Mouse (Mus musculus): ENCODE data around the gene Prkcd. TPM values are rescaled to one million over a fixed set of nuclear protein-coding genes. Genes with fewer than 3 reads are reported as not detected.

The Prkcd gene
- polyA plus RNA-seq, 1 experiment from 2014 or later, result 40.7 TPM

DNA sequence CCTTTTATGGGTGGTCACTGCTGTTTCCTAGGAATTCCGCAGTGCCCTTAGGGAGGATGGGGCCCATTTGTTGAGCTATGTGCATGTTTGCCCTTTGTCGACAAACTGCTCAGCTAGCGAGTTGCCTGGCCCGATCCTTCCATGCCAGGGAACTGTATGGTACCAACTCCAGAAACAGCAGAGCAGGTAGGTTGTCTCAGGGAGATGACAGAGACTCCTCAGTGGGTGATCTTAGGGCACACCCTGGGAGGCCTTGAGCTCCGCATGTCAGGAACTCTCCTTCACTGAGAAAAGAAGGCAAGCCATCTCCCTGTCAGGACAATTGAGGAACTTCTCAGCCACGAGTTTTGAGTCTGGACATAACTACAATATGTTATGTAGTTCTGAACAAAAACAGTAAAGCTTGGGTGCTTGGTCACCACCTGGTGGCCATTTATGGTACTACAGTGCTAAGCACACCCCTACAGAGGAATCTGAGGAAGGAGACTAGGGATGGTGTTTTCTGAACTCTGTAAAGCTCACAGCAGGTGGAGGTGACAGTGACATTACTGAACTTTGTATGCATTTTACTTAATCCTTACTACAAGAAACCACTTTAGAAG lies 51.9 kb downstream of the Prkcd start:
- ATAC-seq (ENCODE audit: insufficient number of reproducible peaks, low FRiP score), result no peak
- 66% methylated on average over 6 of the region's 6 CpGs for WGBS
- H3K4me3 ChIP-seq, result no peak overlapping the region
- H3K9ac ChIP-seq, result no peak overlapping the region
- H3K27ac ChIP-seq (ENCODE audit: poor library complexity, severe bottlenecking), result no peak overlapping the region
- H3K36me3 ChIP-seq, result peaks cover 66% of the 10 kb centered on the region
- H3K4me1 ChIP-seq (replicated peaks), result peaks cover 39% of the 10 kb centered on the region
- H3K4me2 ChIP-seq, result no peak overlapping the region
- H3K27me3 ChIP-seq (replicated peaks), result no peaks in the 10 kb centered on the region
- no peaks in the 10 kb centered on the region for H3K9me3 ChIP-seq (replicated peaks)

DNA sequence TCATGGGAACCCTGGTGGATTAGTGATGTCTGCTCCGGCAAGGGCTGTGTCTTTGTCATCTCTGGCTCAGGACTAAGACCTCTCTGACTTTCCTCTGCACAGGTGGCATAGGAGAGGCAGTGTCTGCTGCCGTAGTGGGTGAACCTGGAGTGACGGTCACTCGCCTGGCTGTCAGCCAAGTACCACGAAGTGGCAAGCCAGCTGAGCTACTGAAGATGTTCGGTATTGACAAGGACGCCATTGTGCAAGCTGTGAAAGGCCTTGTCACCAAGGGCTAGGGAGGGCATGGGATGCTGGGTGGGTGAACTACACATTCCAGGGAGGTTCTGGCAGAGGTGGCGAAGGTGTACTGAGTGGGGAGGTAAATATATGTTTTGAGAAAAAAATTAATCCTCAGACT lies 52.8 kb downstream of the Prkcd start:
- H3K9ac ChIP-seq, result no peak overlapping the region
- 57% methylated on average over 8 of the region's 8 CpGs for WGBS
- H3K27me3 ChIP-seq (replicated peaks), result no peaks in the 10 kb centered on the region
- H3K9me3 ChIP-seq (replicated peaks), result no peaks in the 10 kb centered on the region
- no peak overlapping the region for H3K4me3 ChIP-seq
- ATAC-seq (ENCODE audit: insufficient number of reproducible peaks, low FRiP score), result no peak
- H3K4me2 ChIP-seq, result no peak overlapping the region
- H3K36me3 ChIP-seq, result peaks cover 75% of the 10 kb centered on the region
- peaks cover 35% of the 10 kb centered on the region for H3K4me1 ChIP-seq (replicated peaks)
- H3K27ac ChIP-seq (ENCODE audit: poor library complexity, severe bottlenecking), result no peak overlapping the region

DNA sequence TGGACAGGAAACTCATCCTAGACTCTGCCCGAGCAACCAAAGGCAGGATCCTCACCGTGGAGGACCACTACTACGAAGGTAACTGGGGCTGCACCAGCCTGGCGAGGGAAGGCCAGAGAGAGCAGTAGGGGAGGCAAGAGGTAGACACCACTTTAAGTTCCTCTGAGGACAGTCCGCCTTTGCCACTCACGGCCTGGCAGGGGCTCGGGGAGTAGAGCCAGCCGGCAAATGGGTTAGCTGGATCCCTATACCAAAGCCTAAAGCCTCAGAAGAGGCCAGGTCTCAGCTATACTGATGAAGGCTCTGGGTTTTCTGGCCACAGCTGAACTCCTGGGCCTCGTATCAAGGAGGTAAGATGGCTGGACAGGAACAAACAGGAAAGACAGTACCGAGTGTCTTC lies 53.8 kb downstream of the Prkcd start:
- no peak for ATAC-seq (ENCODE audit: insufficient number of reproducible peaks, low FRiP score)
- Histone ChIP-seq H3K27ac (ENCODE audit: poor library complexity, severe bottlenecking) (no peak overlapping the region), H3K27me3 (replicated peaks) (no peaks in the 10 kb centered on the region), H3K9me3 (replicated peaks) (no peaks in the 10 kb centered on the region), H3K4me2 (no peak overlapping the region), H3K36me3 (peaks cover 85% of the 10 kb centered on the region), H3K4me3 (no peak overlapping the region), H3K4me1 (replicated peaks) (peaks cover 29% of the 10 kb centered on the region), H3K9ac (no peak overlapping the region)
- 80% methylated on average over 10 of the region's 10 CpGs for WGBS

DNA sequence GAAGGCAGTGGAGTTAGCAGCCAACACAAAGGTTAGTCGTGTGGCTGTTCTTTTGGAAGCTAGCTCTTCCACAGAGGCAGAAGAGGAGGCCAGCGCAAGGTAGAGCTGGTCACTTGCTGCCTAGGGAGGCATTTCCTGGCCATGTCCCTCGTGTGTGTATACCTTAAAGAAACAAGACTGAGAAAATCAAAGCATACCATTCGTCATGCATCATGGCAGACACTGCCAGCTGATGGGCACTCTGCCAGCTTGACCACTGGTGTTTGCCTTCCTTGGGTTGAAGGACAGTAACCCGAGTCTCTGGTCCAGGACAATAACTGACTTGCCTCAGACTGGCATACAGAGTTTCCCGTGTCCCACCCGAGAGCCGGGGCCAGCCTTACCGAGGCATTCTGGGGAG lies 55.7 kb downstream of the Prkcd start:
- H3K9ac ChIP-seq, result no peak overlapping the region
- no peak for ATAC-seq (ENCODE audit: insufficient number of reproducible peaks, low FRiP score)

DNA sequence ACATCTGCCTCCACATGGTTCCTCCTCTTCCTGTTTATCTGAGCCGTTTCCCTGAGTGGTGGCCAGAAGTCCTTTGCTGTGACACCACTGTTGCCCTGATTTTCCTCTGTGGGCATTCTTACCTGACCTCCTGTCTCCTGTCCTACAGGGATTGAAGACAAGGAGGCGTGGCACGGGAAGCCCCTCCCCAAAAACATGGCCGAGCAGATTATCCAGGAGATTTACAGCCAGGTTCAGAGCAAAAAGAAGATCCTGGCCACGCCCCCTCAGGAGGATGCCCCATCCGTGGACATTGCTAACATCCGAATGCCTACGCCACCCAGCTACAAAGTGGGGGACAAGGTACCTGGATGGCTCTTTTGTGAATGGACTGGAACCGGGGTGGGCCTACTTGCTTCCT lies 58.0 kb downstream of the Prkcd start:
- Histone ChIP-seq H3K27me3 (replicated peaks) (no peaks in the 10 kb centered on the region), H3K9me3 (replicated peaks) (no peaks in the 10 kb centered on the region), H3K9ac (no peak overlapping the region), H3K4me3 (no peak overlapping the region), H3K4me2 (no peak overlapping the region), H3K4me1 (replicated peaks) (peaks cover 24% of the 10 kb centered on the region), H3K36me3 (peaks cover 100% of the 10 kb centered on the region), H3K27ac (ENCODE audit: poor library complexity, severe bottlenecking) (no peak overlapping the region)
- ATAC-seq (ENCODE audit: insufficient number of reproducible peaks, low FRiP score), result no peak
- 89% methylated on average over 9 of the region's 9 CpGs for WGBS

More for the DNA sequence above, 55.7 kb downstream of the Prkcd start:
- no peak overlapping the region for H3K27ac ChIP-seq (ENCODE audit: poor library complexity, severe bottlenecking)
- H3K27me3 ChIP-seq (replicated peaks), result no peaks in the 10 kb centered on the region
- WGBS, result 77% methylated on average over 9 of the region's 9 CpGs
- no peak overlapping the region for H3K4me3 ChIP-seq
- peaks cover 96% of the 10 kb centered on the region for H3K36me3 ChIP-seq
- no peak overlapping the region for H3K4me2 ChIP-seq
- no peaks in the 10 kb centered on the region for H3K9me3 ChIP-seq (replicated peaks)
- H3K4me1 ChIP-seq (replicated peaks), result peaks cover 18% of the 10 kb centered on the region

DNA sequence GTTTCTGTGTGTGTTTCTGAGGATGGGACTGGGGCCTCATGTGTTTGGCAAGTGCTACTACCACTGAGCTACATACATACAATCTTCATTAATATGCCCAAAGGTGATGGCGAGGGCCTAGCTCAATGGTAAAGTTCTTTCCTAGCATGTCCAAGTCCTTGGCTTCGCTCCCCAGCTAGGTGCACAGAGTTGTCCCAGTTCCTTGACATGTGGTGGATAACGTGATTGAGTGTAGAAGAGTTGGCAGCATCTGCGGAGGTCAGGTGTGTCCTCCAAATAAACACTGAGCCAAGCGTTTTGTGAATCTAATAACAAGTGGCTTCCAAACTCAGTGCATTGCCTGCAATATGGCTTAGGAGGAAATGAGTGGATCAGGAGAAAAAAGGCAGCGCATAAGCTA lies 59.7 kb downstream of the Prkcd start:
- Histone ChIP-seq H3K27ac (ENCODE audit: poor library complexity, severe bottlenecking) (no peak overlapping the region), H3K4me2 (no peak overlapping the region), H3K9me3 (replicated peaks) (no peaks in the 10 kb centered on the region), H3K4me1 (replicated peaks) (peaks cover 28% of the 10 kb centered on the region), H3K27me3 (replicated peaks) (no peaks in the 10 kb centered on the region), H3K4me3 (no peak overlapping the region), H3K9ac (no peak overlapping the region), H3K36me3 (peaks cover 91% of the 10 kb centered on the region)
- WGBS, result 90% methylated on average over 6 of the region's 6 CpGs
- no peak for ATAC-seq (ENCODE audit: insufficient number of reproducible peaks, low FRiP score)

DNA sequence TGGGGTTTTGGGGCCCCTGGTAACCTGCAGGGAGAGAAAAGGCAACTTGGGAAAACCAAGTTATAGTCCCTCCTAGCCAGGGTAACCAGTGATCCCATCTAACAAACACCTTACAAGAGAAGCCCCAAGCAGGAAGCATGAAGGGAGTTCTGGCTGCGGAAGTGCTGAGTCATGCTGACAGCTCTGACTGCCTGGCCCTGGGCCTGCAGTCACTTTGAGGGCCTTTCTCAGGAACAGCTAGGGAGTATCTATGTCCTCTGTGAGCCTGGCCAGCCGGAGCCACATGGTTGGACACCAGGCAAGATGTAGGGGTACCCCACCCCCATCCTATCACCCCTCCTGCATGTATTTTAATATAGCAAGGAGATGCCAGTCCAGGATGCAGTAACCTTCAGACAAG lies 61.6 kb downstream of the Prkcd start:
- peak; percentile 75 for ATAC-seq (ENCODE audit: insufficient number of reproducible peaks, low FRiP score)
- Histone ChIP-seq H3K4me3 (no peak overlapping the region), H3K27me3 (replicated peaks) (no peaks in the 10 kb centered on the region), H3K4me1 (replicated peaks) (peaks cover 19% of the 10 kb centered on the region), H3K4me2 (no peak overlapping the region), H3K36me3 (peaks cover 91% of the 10 kb centered on the region), H3K27ac (ENCODE audit: poor library complexity, severe bottlenecking) (no peak overlapping the region), H3K9me3 (replicated peaks) (no peaks in the 10 kb centered on the region), H3K9ac (peak overlapping the region; percentile 32; the same call in 1 of the 2 replicates)
- WGBS, result 70% methylated on average over 2 of the region's 2 CpGs

DNA sequence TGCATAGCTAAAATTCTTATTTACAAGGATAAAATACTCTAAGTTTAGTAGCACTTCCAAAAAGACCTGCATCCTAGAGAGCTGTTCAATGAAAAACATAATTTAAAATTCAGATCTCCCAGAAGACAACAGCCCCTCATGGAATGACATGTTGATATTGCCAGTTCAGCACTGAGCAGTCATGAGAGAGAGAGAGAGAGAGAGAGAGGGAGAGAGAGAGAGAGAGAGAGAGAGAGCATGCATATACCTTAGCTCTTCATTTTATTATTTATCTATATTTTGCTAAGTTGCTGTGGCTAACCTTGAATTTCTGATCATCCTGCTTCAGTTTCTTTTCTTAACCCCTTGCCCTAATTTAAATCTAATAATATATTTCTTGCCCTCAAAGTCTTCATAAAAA lies 63.7 kb downstream of the Prkcd start:
- no peaks in the 10 kb centered on the region for H3K9me3 ChIP-seq (replicated peaks)
- no peak for ATAC-seq (ENCODE audit: insufficient number of reproducible peaks, low FRiP score)
- H3K27me3 ChIP-seq (replicated peaks), result no peaks in the 10 kb centered on the region
- no peak overlapping the region for H3K27ac ChIP-seq (ENCODE audit: poor library complexity, severe bottlenecking)
- H3K4me3 ChIP-seq, result no peak overlapping the region
- no peak overlapping the region for H3K4me2 ChIP-seq
- H3K9ac ChIP-seq, result no peak overlapping the region
- peaks cover 90% of the 10 kb centered on the region for H3K36me3 ChIP-seq
- peaks cover 26% of the 10 kb centered on the region for H3K4me1 ChIP-seq (replicated peaks)

DNA sequence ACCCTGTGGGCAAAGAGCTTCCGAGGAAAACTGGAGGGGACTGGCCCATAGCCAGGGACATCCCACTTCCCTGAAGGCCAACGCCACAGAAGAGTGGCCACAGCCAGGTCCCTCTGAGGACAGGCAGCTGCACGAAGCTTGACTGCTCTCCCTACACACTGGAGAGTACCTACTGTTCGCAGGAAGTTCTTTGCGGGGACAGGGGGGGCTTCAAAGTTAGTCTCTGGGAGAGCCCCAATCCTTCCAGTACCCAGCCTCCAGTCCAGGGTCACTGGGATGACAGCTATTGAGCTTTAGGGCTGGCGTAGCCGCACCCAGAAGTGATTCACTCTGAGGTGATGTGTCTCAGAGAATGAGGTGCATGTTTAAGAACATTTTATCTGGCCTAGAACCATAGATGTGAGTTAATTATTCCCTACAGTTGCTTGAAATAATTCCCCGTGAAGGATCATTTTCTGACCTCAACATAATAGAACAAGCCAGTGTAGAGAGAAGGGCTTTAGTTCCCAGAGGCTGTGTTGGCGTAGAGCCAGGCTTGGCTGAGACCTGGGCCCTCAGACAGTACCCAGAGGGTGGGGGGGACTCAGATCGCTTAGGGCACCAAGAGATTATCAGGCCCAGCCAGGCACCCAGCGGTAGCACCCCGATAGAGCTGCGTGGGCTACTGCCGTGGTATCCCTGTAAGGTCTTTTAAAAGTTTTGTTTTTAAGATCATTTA lies 64.4 kb downstream of the Prkcd start:
- 85% methylated on average over 14 of the region's 14 CpGs for WGBS
- no peak overlapping the region for H3K4me3 ChIP-seq
- 0 out of 2 replicates have a peak overlapping the region, but pooled peaks have one; percentile 25 for H3K27ac ChIP-seq (ENCODE audit: poor library complexity, severe bottlenecking)
- H3K9me3 ChIP-seq (replicated peaks), result no peaks in the 10 kb centered on the region
- H3K36me3 ChIP-seq, result peaks cover 90% of the 10 kb centered on the region
- no peak overlapping the region for H3K4me2 ChIP-seq
- H3K9ac ChIP-seq, result no peak overlapping the region
- ATAC-seq (ENCODE audit: insufficient number of reproducible peaks, low FRiP score), result peak; percentile 62; the same call in 1 of the 2 replicates
- peaks cover 26% of the 10 kb centered on the region for H3K4me1 ChIP-seq (replicated peaks)
- H3K27me3 ChIP-seq (replicated peaks), result no peaks in the 10 kb centered on the region

DNA sequence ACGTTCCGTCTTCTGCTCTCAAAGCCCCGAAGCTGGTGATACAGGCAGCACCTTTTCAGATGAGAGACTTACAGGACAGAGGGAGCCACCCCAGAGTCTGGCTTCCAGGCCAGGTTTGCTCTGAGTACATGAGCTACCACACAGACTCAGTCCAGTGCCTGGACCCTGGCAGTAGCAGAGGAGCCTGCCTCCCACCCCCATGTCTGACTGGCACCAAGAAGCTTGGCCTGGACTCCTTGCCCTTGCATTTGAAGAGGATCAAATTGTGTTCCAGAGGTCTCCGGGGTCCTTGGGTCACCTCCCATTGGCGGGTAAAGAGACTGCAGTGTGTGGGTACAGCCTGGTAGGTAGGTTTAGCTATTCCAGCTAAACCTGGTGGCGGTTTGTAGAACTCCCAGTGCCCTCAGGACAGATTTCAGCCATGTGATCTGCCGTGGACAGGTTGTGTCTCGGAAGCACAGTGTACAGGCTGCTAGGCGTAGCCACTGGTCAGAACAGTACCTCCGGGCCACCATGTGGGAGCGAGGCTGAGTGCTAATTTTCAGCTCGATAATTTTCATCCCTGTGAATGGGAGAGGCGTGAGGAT lies 65.1 kb downstream of the Prkcd start:
- WGBS, result 92% methylated on average over 13 of the region's 13 CpGs
- Histone ChIP-seq H3K4me3 (no peak overlapping the region), H3K9me3 (replicated peaks) (no peaks in the 10 kb centered on the region), H3K4me1 (replicated peaks) (peaks cover 26% of the 10 kb centered on the region), H3K4me2 (no peak overlapping the region), H3K27ac (ENCODE audit: poor library complexity, severe bottlenecking) (no peak overlapping the region), H3K36me3 (peaks cover 89% of the 10 kb centered on the region), H3K9ac (no peak overlapping the region), H3K27me3 (replicated peaks) (no peaks in the 10 kb centered on the region)
- ATAC-seq (ENCODE audit: insufficient number of reproducible peaks, low FRiP score), result no peak

DNA sequence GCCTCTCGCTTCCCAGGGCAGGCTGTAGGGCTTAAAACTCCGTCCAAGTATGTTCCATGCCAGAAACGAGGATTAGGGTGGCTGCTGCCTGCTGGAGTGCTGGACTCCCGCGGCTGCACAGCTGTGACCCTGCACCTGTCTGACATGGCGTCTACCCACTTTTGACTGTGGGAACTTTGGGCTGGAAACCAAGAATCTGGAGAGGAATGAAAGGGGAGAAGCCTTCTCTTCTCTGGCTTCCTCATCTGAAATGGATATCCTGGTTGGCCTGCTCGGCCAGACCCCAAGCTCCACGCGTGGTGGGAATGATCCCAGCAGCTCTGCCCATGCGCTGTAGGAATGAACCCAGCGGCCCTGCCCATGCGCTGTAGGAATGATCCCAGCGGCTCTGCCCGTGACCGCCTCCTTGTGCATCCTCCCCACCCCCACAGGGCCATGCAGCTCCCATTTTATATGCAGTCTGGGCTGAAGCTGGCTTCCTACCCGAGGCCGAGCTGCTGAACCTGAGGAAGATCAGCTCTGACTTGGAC lies 66.6 kb downstream of the Prkcd start:
- Histone ChIP-seq H3K4me1 (replicated peaks) (peaks cover 21% of the 10 kb centered on the region), H3K27me3 (replicated peaks) (no peaks in the 10 kb centered on the region), H3K9ac (no peak overlapping the region), H3K27ac (ENCODE audit: poor library complexity, severe bottlenecking) (no peak overlapping the region), H3K4me3 (no peak overlapping the region), H3K36me3 (peaks cover 82% of the 10 kb centered on the region), H3K9me3 (replicated peaks) (no peaks in the 10 kb centered on the region), H3K4me2 (no peak overlapping the region)
- 91% methylated on average over 17 of the region's 17 CpGs for WGBS
- ATAC-seq (ENCODE audit: insufficient number of reproducible peaks, low FRiP score), result no peak

Measured in heart, embryonic 12.5 days (tissue).